Mouse (Mus musculus): ENCODE results near the gene Tmem176a.

The Tmem176a gene

GRCm38 (mm10) chr6:48894938-48895818 is 54.5 kb downstream of the Tmem176a start:
- DNase-seq, result no peak

DNA sequence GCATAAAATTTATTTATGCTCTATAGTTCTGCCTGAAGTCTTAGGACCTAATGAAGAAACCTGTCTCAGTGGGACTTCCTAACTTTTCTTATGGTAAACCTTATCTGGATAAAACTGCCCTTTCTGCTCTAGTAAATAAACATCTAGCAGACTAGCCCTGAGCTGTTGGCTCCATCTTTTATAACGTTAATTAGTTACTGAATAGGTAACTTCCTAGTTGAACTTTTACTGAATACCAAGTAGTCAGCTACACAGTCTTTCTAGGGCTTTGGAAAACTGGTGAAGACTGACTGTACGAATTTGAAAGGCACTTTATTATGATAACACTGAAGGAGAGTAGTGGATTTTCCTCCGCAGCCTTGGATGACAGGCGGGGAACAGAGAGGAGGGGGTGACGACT is 55.2 kb downstream of the Tmem176a start:
- no peak for DNase-seq

Measured in thymus, postnatal 25 days (tissue).